Mouse (Mus musculus) heart, adult 18-20 months (tissue): ENCODE results near the gene Zc3h18. TPM values are rescaled to one million over a fixed set of nuclear protein-coding genes. Genes with fewer than 3 reads are reported as not detected.

Source experiments
- DNase-seq, 2 experiments: peaks; one replicate each; pipeline ENCODE4 v3.0.0; 2021 to 2022; ENCODE audit warnings: mixed read lengths in 1 of 2
- total RNA-seq, 2 experiments: library from RNA; stranded (reverse); gene quantifications; 2 replicates each; pipeline ENCODE4 v1.2.3; 2021

Zc3h18 gene
- total RNA-seq, 2 experiments from 2014 or later, result 20.9 to 24.5 TPM

- no peak for DNase-seq
Observed at GRCm38 (mm10) chr8:122463651-122464640, 87.5 kb downstream of the Zc3h18 start.

- DNase-seq, result no peak
Observed at GRCm38 (mm10) chr8:122464985-122465384, 88.6 kb downstream of the Zc3h18 start.

Other genes with a start within 250 kb of the Zc3h18 start
- gene Zfpm1, start 94.5 kb upstream of the Zc3h18 start, total RNA-seq, result 10 to 100 TPM; 18.4 to 23.0 TPM
- gene Trhr2, start 15.9 kb upstream of the Zc3h18 start, total RNA-seq, result not detected
- gene Il17c, start 45.4 kb downstream of the Zc3h18 start, total RNA-seq, result not detected
- gene Cyba, start 56.3 kb downstream of the Zc3h18 start, total RNA-seq, result 10 to 100 TPM; 48.8 to 51.3 TPM
- gene Mvd, start 66.8 kb downstream of the Zc3h18 start, total RNA-seq, result 1 to 10 TPM; 3.9 to 5.0 TPM
- gene Snai3, start 84.1 kb downstream of the Zc3h18 start, total RNA-seq, result 1 to 10 TPM; 2.2 to 4.4 TPM
- gene Rnf166, start 99.5 kb downstream of the Zc3h18 start, total RNA-seq, result 10 to 100 TPM; 42.1 to 51.7 TPM
- gene Ctu2, start 99.5 kb downstream of the Zc3h18 start, total RNA-seq, result 1 to 10 TPM; 5.8 to 8.0 TPM
- gene Piezo1, start 174.7 kb downstream of the Zc3h18 start, total RNA-seq, result 10 to 100 TPM; 11.4 to 13.3 TPM
- 1 to 10 TPM; 2.5 to 2.8 TPM for gene Cdt1, start 191.4 kb downstream of the Zc3h18 start, total RNA-seq
- gene Aprt, start 200.3 kb downstream of the Zc3h18 start, total RNA-seq, result 10 to 100 TPM; 40.8 to 42.7 TPM
- gene Galns, start 234.9 kb downstream of the Zc3h18 start, total RNA-seq, result 1 to 10 TPM; 3.6 to 4.0 TPM
- 10 to 100 TPM; 62.0 to 69.1 TPM for gene Trappc2l, start 235.0 kb downstream of the Zc3h18 start, total RNA-seq
- not detected for gene Pabpn1l, start 246.1 kb downstream of the Zc3h18 start, total RNA-seq